Mouse (Mus musculus): ENCODE measurements around the gene Rc3h2.

The Rc3h2 gene

DNA sequence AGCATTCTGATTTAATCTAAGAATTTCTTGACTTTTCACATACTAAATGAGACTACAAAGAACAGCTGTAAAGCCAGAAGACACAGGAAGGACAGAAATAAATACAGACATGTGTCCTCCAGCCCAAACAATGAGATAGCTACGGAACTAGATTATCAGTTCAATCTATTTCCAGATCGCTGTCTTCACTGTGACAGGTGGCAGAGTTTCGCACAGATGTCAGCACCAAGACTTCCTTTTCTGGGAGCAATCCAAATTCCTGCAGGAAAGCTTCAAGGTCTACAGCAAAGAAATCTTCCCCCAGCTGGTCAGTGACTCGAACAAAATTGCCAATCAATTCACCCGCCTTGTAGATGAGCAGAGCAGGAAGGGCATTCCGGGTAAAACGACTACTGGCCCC, 71.0 kb downstream of the Rc3h2 start:
- peak in 1 of 2 experiments; percentile 69 for DNase-seq (ENCODE audit: inconsistent age in 2 of 2, low spot score in 1 of 2)

DNA sequence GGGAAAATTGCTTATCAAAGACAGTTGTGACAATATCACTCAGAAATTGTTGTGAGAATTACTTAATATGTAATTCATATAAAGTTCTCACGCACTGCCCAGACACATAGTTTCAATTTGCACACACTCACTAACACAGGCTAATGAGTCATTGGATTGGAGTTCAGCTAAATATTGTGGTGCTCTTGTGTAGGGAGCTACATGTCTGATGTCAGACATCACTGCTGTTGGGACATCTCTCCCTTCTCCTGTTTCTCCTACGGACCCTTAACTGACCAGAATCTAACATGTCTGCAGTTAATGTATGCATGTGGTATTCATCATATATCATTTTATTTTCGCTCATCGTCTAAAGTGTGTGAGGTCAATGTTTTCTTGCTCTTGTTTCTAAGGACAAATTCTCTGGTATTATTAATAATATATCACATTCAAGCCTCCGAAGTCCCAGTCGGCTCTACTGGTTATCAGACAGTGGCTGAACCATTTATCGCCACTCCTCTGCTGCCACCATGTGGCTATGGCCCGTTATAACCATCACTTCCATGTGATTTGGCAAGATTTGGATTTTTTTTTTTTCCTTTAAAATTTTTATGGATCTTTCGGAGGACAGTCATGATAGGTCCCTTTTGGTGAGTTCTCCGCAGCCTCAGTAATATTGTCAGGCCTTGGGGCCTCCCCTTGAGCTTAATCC, 84.1 kb downstream of the Rc3h2 start:
- DNase-seq (ENCODE audit: inconsistent age in 2 of 2, low spot score in 1 of 2), result peak; percentile 32 to 76

DNA sequence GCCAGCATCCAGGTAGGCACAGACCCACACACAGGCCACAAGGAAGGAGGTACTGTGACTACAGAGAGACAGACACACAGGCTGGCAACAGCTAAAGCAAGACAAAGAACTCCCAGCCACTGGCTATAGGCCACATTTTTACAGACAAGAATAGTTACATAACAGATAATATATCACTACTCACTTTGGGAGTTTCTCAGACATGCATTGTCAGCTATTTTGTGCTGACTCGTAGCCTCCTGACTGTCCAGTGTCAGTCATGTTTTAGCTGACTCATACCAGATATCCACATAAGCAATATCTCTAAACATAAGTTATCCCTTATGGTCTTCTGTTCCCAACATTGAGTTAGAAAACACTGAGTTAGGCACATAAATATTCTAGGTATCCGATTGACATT, 89.4 kb downstream of the Rc3h2 start:
- no peak for DNase-seq (ENCODE audit: inconsistent age in 2 of 2, low spot score in 1 of 2)

DNA sequence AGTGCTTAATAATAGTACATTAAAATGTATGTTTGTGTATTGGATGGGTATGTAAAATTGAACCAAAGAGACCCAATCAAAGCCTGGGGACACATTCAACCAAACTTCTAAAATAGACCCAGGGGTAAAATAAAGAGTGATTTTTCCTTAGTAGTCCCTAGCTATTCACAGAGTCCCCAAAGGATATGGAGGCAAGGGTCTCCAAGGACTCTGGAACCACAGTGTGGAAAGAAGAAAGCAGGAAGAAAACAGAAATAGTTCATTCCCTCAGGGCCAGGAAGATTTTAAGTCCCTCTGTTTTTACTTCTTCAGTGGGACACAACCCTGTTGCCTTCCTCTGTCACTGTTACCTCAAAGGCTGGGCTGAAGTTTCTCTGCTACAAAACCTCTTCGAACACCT, 96.5 kb downstream of the Rc3h2 start, which contains the start of gene Olfr368:
Gene Olfr368 (plus strand): TSS at position 301 of the 400 bp plus-strand sequence.
- DNase-seq (ENCODE audit: inconsistent age in 2 of 2, low spot score in 1 of 2), result no peak
